Mouse (Mus musculus): ENCODE results near the gene Aim2.

Gene Aim2

GRCm38 (mm10) chr1:173348527-173348926 is 2.2 kb upstream of the Aim2 start:
- DNase-seq = no peak

GRCm38 (mm10) chr1:173349192-173349591 is 1.5 kb upstream of the Aim2 start:
- DNase-seq = no peak

GRCm38 (mm10) chr1:173349946-173350345 is 733 bp upstream of the Aim2 start:
- peak in 1 of 2 experiments; percentile 61 for DNase-seq

GRCm38 (mm10) chr1:173355107-173355846 is 4.6 kb downstream of the Aim2 start:
- DNase-seq = no peak

GRCm38 (mm10) chr1:173356699-173357098 is 6.0 kb downstream of the Aim2 start:
- no peak for DNase-seq

GRCm38 (mm10) chr1:173357799-173358198 is 7.1 kb downstream of the Aim2 start:
- DNase-seq = no peak

GRCm38 (mm10) chr1:173359590-173360290 is 9.1 kb downstream of the Aim2 start:
- DNase-seq = no peak

- peak in 1 of 2 experiments; percentile 51 for DNase-seq
These were observed 11.0 kb downstream of the Aim2 start for GRCm38 (mm10) chr1:173361651-173362050.

- DNase-seq = no peak
These were observed 12.8 kb downstream of the Aim2 start for GRCm38 (mm10) chr1:173363436-173363835.

GRCm38 (mm10) chr1:173364125-173364800 is 13.6 kb downstream of the Aim2 start:
- no peak for DNase-seq

GRCm38 (mm10) chr1:173365970-173366409 is 15.3 kb downstream of the Aim2 start:
- DNase-seq = no peak

GRCm38 (mm10) chr1:173366701-173367355 is 16.1 kb downstream of the Aim2 start:
- no peak for DNase-seq

GRCm38 (mm10) chr1:173367356-173368046 is 16.8 kb downstream of the Aim2 start, which contains the start of gene Cadm3:
Gene Cadm3 (minus strand): TSS chr1:173367695.
- DNase-seq = no peak

GRCm38 (mm10) chr1:173369611-173370010 is 18.9 kb downstream of the Aim2 start:
- DNase-seq = no peak

- DNase-seq = no peak
These were observed 19.8 kb downstream of the Aim2 start for GRCm38 (mm10) chr1:173370456-173370855.

GRCm38 (mm10) chr1:173371586-173371985 is 20.9 kb downstream of the Aim2 start:
- DNase-seq = no peak

GRCm38 (mm10) chr1:173374020-173374419 is 23.3 kb downstream of the Aim2 start:
- DNase-seq = no peak

- peak in 1 of 2 experiments; percentile 50 for DNase-seq
These were observed 26.9 kb downstream of the Aim2 start for GRCm38 (mm10) chr1:173377380-173378112.

- no peak for DNase-seq
These were observed 30.8 kb downstream of the Aim2 start for GRCm38 (mm10) chr1:173381436-173381835.

GRCm38 (mm10) chr1:173389431-173389830 is 38.8 kb downstream of the Aim2 start:
- no peak for DNase-seq

GRCm38 (mm10) chr1:173389901-173390401 is 39.3 kb downstream of the Aim2 start:
- no peak for DNase-seq

Measured in lung, postnatal 4 days (tissue).